Mouse (Mus musculus) ES-CJ7 (cell line): ENCODE measurements around the gene Tor3a.

ENCODE experiments used
- DNase-seq: peaks from one replicate; pipeline ENCODE4 v3.0.0; 2011; ENCODE audit warnings: low read depth, low spot score

Gene Tor3a

DNA sequence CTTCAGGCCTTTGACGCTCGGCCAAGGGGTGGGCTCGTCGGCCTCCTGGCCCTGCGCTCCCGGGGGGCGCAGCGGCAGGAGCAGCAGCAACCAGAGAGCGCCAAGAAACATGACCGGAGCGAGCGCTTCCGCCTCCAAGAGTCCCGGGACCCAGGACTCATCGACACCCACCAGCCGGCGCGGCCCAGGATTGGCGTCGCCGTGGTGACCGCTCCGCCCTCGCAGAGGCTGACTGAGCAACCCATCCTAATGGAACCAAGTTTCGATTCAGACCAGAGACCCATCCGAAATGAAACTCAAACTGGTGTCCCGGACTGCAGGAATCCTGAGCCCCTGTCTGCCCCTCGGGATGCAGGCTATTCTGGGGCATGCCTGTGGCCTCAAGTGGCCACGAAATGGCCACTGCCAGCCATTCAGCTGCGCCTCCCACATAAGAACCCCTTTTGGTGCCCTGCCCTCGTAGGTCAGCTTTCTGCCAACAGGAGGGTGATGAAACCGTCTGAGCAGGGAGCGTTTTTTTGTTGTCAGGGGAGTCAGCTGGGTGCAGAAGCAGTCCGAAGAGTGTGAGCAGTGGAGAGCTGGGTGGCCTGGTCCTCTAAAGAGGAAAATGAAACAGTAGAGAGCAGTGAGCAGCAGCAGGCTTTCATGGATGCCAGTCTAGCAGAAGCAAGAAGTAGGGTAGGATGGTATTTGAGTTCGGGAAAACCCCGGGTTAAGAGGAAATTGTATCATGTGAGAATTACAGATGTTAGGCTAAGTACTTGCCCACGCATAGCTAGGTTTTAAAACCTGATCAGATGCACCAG, at the start of gene Tor3a:
Gene Tor3a, minus strand, starts transcription at position 162 of the 806 bp plus-strand sequence.
- peak; percentile 67 for DNase-seq

DNA sequence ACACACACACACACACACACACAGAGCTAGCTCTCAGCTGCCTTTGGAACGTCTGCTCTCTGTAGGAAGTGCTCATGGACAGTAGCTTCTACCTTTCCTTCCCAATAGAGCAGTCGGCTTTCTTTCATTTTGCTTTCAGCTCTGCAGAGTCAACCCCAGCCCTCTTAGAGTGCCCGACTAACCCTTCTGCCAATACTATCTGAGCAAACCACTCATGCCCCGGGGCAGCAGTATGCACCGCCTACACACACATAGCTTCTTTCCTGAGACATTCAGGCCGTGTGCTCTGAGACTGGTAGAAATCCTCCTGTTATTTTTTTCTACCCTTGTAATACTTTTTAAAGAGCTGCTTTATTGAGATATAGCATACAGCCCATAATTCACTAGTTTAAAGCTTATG, 47.9 kb upstream of the Tor3a start:
- DNase-seq = no peak

DNA sequence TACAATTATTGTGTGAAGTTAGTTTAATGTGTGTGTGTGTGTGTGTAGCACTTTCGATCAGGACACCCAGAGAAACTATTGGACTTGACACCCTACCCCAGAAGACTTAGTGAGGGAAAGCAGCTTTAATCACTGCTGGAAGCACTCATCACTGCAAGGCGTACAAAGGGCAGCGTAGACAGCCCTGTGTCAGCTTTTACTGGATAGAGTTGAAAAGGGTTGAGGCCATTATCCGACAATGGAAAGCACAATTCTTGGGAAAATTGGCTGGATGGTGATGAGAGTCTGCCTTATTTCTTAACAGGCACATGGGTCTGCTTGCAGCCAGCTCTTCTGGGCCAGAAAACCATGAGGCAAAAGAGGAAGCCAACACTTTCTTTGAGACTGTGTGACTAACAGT, 45.9 kb upstream of the Tor3a start:
- DNase-seq = no peak

DNA sequence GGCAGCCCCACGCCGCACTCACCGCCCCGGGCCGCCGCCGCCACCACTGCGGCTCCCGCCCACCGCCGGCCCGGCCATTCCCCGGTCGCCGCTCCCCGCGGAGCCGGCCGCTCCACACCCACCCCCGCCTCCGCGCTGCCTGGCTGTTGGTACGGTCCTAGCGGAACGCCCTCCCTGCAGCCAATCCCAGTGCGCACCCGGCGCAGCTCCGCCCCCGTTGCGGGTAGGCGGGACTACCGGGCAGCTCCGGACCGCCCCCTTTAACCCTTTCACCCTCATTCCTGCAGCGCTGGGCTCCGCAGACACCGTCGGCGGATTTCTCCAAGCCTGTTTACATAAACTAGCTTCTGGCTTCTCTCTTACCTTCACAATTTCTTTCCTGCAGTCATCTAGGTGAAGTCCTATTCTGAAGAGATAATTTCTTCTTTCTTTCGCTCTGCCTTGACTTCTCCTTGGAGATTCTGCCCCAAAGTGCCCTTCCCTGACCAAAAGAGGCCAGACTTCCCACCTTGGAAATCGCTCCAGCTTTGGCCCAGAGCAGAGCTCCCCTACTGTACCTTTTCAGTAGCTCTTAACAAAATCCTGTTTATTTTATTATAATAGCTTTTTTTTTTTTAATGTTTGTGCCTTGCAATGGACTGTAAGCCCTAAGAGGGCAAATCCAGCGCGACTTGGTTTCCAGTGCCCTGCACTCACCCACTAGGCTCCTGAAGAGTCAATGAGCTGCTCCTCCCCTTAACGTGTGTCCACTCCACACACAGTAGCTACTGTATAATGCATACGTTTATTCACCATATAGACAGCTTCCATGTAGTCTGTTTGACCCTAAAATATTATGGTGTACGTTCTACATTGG, 45.0 kb upstream of the Tor3a start, which contains the start of gene Fam20b:
Gene Fam20b, minus strand, starts transcription at position 137 of the 856 bp plus-strand sequence.
- peak; percentile 97 for DNase-seq

DNA sequence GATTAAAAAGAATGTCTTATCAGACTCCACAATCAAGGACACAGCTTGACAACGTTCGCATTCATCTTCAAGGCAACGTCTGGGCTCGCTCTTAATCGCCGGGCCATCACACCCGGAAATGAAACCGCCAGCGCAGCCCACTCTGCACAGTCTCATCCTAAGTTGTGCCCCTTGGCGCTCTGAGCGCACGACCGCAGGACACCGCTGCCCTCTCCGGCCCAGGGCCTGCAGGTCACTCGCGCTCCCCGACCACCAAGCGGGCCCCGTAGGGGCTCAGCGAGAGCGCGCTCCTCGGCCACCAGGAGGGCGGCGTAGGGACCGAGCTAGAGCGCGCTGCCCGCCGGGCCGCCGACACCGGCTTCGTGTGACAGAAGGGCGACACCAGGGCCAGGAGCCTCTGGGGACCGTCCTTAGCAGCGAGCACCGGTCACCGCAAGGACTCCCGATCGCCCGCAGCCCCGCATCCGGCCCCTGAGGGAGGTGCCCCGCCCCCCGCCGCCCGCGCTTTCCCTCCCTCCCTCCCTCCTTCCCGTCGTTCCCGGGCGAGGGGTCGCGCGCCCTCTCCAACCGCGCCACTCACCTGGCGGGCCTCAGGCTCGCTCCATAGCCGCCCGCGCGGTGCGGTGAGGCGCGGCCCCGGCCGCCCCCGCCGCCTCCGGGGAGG, 44.3 kb upstream of the Tor3a start:
- DNase-seq = peak; percentile 60

DNA sequence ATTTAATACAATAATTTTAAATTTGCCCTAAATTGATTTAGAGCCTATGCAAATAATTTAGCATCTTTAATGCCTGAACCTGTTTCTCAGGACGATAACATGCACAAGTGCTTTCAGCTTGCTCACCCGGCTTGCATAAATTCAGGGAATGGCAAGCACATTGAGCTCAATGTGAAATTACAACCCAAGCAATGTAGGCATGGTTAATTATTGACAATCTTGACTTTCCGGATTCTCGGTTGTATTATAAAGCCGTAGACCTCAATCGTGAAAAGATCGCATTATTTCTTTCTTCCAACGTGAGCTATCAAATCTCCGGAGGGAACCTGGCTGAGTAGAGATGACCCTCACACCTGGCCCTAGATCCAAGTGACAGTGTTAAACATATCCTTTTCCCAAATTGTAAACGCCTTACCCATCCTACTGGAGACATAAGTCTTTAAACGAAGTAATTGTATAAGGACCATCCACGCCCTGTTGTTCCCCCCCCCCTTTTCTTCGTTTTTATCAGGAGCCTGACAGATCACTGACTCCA, 43.7 kb upstream of the Tor3a start:
- DNase-seq = no peak

DNA sequence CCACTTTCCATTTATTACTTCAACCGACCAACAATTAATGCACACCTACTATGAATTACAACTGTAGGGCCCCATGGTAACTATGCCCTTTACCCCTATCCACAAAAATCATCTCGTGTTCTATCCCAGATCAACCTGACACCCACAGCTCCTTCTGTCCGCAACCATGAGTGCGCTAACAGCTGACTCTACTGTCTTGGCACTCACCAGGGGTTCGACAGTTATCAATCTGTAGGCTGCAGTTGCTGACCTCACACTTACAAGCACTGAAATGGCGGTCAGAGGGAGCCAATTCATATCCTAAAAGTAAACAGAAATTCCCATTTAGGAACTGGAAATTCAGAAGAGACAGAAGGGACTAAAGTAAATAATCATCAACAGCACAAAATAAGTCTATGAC, 42.5 kb upstream of the Tor3a start:
- no peak for DNase-seq

DNA sequence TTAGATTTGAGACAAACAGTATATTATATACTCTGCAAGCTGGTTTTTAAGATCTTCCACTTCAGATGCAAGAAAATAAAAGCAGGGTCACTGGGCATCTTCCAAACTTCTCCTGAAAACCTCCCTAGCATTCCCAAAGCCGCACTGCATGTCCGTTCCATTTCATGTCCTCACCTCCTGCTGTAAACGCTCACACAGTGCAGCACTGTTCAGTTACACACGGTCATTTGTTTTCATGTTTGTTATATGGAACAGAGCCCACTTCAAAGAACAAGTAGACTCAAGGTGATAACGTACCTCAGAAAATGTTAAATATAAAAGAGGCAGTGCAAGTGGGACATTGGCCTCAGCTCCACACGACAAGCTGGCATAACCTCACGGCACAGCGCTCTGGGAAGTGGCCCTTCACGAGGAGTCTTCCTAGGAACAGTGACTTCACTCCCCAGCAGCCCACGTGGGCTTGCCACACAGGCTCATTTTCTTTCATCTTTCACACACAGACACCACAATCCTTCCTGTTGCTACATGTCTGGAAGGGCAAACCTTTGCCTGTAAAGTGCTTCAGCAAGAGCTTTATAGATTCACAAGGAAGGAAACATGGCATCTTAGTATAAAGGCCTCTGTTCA, 36.4 kb upstream of the Tor3a start:
- no peak for DNase-seq

DNA sequence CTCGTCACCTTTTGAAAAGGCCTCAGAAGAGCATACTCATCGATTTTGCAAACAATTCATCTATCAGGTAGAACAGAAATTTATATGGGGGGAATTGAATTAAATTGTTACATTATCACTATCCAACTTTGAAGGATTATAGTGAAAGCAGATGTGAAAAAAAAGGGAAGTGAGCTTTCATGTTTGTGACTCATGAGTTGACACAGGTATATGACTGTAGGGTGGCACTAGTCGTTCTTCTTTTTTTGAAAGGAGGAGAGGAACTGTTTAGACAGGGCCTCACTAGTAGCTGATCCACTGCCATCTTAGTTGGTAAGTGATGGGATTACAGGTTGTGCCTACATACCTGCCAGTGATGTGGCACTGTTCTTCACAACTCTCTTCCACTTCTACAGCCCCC, 34.5 kb upstream of the Tor3a start:
- no peak for DNase-seq

DNA sequence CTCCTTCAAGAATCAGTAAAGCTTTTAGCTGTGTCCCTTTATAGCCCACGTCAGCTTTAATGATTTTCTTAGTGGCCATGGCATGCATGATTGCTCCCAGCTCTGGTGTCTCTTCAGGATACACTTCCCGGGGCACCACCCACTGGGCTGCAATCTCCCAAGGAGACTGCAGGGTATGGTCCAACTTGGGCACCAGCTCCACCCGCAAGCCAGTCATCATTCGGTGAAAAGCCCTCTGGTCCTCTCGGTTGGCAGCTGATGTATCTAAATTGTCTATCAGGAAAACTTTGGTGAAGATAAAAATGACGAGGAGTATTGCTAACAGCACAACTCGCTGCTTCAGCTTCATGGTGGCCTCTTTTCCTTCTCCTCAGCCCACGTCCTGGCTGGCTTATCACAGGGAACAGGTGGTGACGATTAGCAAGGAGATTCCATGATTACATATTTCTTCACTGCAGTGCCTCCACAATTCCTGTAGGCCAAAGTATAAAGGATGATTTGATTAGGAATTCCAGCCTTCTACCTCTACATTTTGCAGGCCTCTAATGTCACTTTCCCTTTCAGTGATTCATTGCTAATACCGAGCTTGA, 31.6 kb upstream of the Tor3a start:
- no peak for DNase-seq

DNA sequence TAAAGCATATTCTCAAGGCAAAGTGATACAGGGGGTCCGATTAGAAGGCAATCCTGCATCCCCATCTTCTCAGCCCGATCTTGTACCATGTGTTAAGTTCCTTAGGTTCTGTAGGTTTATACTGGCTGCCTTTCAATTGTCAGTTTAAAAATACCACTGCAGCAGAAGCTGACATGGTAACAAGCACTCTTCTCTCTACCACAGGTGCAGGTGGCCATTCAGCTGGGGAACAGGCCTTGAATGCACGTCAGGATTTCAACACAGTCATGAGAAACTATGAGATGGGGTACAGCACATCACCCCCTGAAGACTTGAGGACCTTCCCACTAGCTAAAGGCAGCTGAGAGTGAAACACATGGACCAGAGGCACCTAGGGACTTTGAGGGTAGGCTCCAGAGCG, 29.3 kb upstream of the Tor3a start:
- DNase-seq = no peak

DNA sequence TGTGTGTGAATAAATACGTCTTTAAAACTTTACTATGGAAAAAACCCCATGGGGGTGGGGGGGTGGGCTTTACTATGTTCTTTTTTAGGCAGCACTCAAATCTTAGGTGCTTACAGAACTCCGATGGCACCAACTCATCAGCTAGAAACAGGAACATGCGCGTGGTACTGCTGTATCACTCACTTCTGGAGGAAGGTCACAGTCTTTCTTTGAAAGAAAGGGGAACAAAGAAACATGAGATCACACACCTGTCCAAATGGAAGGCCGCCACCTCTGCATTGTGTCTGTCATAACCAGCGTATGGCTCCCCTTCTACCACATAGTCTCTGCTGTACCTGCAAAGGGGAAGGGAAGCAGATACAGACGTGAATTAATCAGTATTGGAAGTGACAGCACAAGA, 28.0 kb upstream of the Tor3a start:
- DNase-seq = no peak

DNA sequence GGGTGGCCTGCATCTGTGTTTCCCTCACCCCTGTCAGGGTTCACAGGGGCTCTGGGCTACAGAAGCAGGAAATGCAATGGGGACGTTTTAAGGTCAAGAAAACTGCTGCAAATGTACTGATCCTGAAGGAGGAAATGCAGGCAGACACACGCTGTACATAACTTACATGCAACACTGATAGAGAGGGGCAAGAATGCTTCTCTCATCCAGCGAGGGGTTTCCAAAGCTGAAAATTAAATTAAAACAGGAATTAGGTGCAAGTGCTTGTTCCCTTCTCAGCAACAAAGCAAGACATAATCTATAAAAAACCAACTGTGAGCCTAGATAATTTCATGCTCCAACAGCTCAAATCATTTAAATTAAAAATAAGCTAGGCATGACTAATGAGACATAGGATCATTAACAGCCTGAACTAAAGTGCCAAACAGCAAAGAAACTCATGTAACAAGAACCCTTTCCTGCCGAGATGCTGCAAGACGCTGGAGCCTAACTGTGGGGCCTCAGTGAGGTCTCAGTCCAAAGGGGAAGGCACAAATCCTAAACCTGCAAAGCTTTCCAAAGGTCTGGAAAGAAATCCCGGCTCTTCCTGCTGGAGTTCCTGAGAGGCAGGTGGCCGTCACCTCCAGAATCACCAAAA, 12.0 kb upstream of the Tor3a start:
- no peak for DNase-seq

DNA sequence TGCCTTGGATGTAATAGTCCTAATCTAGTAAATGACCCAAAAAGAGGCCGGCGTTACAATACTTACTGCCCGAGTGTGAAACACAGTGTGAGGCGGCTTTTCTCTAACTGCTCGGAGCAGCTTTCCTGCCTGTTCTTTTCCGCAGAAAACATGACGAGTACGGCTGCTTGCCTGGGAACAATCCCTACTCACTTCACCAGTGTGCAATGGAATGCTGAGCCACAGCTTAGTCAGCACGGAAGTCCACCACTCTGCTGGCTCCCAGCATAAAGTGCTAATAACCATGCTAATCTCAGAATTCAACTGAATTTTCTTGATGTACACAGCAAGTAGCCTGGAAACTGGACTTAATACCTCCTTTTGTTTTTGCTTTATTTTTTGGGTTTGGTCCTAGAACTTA, 5.4 kb upstream of the Tor3a start:
- no peak for DNase-seq

DNA sequence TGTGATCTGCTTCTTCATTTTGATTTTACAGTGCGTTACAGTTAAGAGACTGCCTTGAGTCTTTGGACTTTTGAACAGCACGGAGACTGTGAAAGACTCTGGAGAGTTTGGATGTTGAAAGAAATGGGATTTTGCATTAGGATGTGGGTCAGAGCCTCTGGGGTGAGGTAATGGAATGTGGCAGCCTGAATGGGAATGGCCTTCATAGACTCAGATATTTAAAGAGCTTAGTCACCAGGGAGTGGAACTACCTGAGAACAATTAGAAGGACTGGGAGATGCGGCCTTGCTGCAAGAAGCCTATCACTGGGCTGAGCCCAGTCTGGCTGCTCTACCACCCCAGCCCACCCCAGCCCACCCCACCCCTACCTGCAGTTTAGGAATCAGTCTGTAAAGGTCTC, 3.1 kb upstream of the Tor3a start:
- DNase-seq = peak; percentile 51

DNA sequence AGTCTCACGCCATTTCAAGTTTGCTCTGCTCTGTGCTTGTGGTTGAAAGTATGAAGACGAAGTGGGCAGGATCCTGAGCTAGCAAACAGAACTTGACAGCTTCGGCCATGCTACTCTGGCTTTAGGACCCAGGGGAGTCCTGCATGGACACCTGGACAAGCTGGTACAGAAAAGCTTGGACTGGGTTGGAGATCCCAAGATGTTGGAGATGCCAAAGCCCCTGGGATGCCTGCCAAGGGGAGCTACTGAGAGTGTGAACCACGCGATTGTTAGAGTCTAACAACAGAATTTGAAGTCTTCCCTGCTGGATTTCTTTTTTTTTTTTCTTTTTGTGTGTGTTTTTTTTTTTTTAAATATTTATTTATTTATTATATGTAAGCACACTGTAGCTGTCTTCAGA, 2.4 kb upstream of the Tor3a start:
- no peak for DNase-seq

DNA sequence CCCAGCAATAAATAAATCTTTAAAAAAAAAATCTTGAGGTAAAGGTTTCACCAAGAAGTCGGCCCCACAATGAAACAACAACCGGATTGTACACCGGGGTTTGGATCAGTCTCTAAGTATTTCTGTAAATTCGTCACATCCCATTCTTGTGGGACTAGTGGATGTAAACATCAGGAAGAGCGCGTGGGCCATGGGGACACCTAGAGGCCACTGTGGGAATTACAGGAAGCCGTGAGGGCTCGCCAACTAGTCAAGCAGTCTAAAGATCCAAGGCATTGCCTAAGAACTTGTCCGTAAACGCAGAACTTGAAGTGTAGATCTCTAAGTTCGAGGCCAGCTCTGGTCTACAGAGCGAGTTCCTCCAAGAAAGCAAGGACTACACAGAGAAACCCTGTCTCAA, 2.0 kb upstream of the Tor3a start:
- peak; percentile 95 for DNase-seq

DNA sequence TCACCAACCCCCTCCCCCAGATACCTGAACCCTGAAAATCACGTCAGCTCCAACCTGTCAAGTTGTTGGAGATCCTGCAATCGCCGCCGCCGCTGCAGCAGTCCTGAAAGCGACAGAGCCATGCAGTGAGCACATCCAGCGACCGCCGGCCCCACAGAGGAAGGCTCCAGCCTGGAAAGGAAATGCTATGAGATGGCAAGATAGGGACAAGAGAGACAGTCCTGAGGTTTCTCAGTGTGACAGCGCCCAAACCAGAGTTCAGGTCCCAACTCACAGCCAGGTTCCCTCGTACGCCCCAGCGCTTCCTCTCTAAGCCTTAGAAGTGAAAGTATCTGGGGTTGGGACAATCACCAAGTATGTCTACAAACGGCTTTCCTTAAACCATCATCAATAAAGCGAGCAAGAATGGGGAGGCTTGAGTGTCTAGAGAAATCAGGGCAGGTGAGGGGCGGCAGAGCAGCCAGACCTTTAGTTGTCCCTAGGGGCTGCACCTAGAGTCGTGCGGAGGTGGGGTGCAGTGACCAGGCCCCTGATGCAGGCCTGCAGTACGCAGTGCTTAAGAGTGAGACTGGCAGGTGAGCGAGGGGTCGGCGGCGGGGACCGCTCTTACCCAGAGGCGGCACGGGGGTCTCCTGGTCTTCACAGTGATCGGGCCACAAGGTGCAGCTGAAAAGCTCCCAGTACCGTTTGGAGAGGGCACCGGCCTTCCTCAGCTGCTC, 521 bp downstream of the Tor3a start:
- peak; percentile 37 for DNase-seq

DNA sequence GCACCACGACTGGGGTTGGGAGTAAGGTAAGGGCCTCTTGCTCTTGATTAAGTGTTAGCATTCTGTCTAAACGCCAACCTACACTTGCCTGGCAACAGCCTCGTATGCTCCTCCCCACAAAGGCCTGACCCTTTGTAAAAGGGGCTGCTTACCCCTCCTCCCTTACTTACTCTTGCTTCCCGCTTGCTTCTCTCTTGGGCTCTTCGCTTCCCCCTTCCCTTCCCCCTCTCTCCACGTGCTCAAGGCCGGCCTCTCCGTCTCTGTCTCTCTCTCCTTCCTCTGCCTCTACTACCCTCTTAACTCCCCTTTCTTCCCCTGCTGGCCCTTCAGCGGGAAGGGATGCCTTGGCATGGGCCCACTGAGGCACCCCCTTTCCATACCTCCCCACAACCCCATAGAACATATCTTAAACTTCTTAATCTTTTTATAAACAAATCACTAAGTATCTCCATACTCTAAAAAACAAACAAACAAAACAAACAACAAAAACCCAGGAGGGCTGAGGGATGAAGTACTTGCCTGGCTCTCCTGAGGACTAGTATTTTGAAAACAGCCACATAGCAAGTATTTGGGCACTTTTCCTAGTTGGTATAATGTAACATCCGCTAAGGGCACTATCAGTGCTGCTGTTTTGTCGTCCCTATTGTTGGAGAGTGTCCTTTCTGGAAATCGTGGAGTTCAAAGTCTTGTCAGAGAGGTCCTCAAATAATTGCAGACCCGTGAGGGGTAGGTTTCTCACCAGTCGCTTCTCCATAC, 1.3 kb downstream of the Tor3a start:
- peak; percentile 86 for DNase-seq
